Comparison of ENCODE assay signal across 10 mouse cellular contexts in the genomic region with DNA sequence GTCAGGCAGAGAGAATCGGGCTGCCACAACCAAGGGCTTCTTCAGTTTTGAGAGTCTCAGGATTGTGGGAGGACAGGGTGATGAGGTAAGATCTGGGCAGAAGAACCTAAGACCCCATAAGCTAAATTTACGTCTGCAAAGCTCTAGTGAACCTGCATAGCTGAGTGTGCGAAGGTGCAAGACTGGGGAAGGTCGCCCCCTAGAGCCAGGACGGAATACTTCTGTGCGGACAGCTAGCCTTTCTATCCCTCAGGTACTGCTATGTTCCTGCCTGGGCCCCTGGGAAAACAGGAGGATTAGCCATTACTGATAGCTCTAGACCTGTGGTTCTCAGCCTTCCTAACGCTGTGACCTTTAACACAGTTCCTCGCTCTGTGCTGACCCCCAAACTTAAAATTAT. TPM values are rescaled to one million over a fixed set of nuclear protein-coding genes. Genes with fewer than 3 reads are reported as not detected.
DNase-seq lines count a peak whose midpoint lies in the region; ATAC-seq and TF ChIP-seq lines count a peak whose summit lies in the region.
"Had no signal": no experiment of that assay in that cellular context is flagged by ENCODE, and none has a peak within 500 bp of the region (broad histone marks: within the 10 kb centered on the region; RNA-seq: fewer than 3 reads in every experiment).

No protein-coding gene starts in this region.

- DNase-seq in forebrain, embryonic 11.5 days (ENCODE audit: low spot score) = peak; percentile 84
- no peak for DNase-seq in ES-E14 (ENCODE audit: low read depth, low spot score)
- DNase-seq in cerebellum, adult 9-10 months = peak; percentile 53
- DNase-seq in gastrocnemius, postnatal 14 days = peak; percentile 73
- DNase-seq in kidney, adult 9 months = peak; percentile 94
- DNase-seq in lung, embryonic 14.5 days = peak; percentile 85
- peak; percentile 69 for DNase-seq in right cerebral cortex, postnatal 25 days

- ATAC-seq in forebrain, embryonic 11.5 days (replicated peaks; ENCODE audit: low FRiP score) = peak; percentile 40; the same call in 1 of the 2 replicates
- no peak for ATAC-seq in forebrain, embryonic 16.5 days
- ATAC-seq in lung, embryonic 14.5 days (ENCODE audit: insufficient read depth) = no peak
- ATAC-seq: Patski had no signal

- no peak overlapping the region for H3K27ac ChIP-seq in forebrain, embryonic 11.5 days (ENCODE audit: low read depth, low read length)
- no peak overlapping the region for H3K27ac ChIP-seq in forebrain, embryonic 16.5 days (ENCODE audit: low read length)
- no peak overlapping the region for H3K27ac ChIP-seq in ES-E14 (ENCODE audit: insufficient read depth, low read depth, low read length, poor library complexity, severe bottlenecking)
- H3K27ac ChIP-seq in lung, embryonic 14.5 days (ENCODE audit: low read depth) = no peak overlapping the region
- H3K27ac ChIP-seq: neural tube, embryonic 12.5 days had no signal

- in situ Hi-C loops in ES-E14 (cut with MboI; ENCODE audit: low sequenced_read_pairs in 2 of 2, unreplicated experiment in 2 of 2) = no loop called here

- no peaks in the 10 kb centered on the region for H3K4me1 ChIP-seq in forebrain, embryonic 11.5 days (replicated peaks; ENCODE audit: control insufficient read depth, insufficient read depth, low read length)
- peaks cover 6% of the 10 kb centered on the region for H3K4me1 ChIP-seq in forebrain, embryonic 16.5 days (replicated peaks; ENCODE audit: control insufficient read depth, insufficient read depth, low read length)
- no peaks in the 10 kb centered on the region for H3K4me1 ChIP-seq in ES-E14 (ENCODE audit: control insufficient read depth in 2 of 2, insufficient read depth in 2 of 2, low read length in 2 of 2, poor library complexity in 1 of 2)
- H3K4me1 ChIP-seq in lung, embryonic 14.5 days (ENCODE audit: insufficient read depth) = peaks cover 23% of the 10 kb centered on the region

- no peak overlapping the region for H3K9ac ChIP-seq in forebrain, embryonic 11.5 days (ENCODE audit: low read length)
- H3K9ac ChIP-seq in forebrain, embryonic 16.5 days (replicated peaks; ENCODE audit: low read depth, low read length) = no peak overlapping the region
- H3K9ac ChIP-seq in ES-E14 (ENCODE audit: insufficient read depth, low read depth, low read length, poor library complexity, severe bottlenecking) = no peak overlapping the region
- no peak overlapping the region for H3K9ac ChIP-seq in lung, embryonic 14.5 days
- H3K9ac ChIP-seq: neural tube, embryonic 12.5 days had no signal

- no peaks in the 10 kb centered on the region for H3K36me3 ChIP-seq in forebrain, embryonic 11.5 days (ENCODE audit: control insufficient read depth, insufficient read depth, low read length)
- H3K36me3 ChIP-seq in forebrain, embryonic 16.5 days (ENCODE audit: control insufficient read depth, insufficient read depth) = no peaks in the 10 kb centered on the region
- no peaks in the 10 kb centered on the region for H3K36me3 ChIP-seq in ES-E14 (ENCODE audit: control insufficient read depth, insufficient read depth, low read length, poor library complexity, severe bottlenecking)
- H3K36me3 ChIP-seq in lung, embryonic 14.5 days (ENCODE audit: insufficient read depth) = no peaks in the 10 kb centered on the region
- H3K36me3 ChIP-seq: neural tube, embryonic 12.5 days had no signal

- no peak overlapping the region for H3K4me2 ChIP-seq in forebrain, embryonic 11.5 days (ENCODE audit: low read depth, low read length, severe bottlenecking)
- no peak overlapping the region for H3K4me2 ChIP-seq in forebrain, embryonic 16.5 days (ENCODE audit: low read length)
- H3K4me2 ChIP-seq in lung, embryonic 14.5 days = no peak overlapping the region
- H3K4me2 ChIP-seq: neural tube, embryonic 12.5 days had no signal

- TF ChIP-seq CTCF in lung, embryonic 14.5 days (IDR thresholded peaks at IDR 0.05; ENCODE audit: low read depth) = peak; percentile 85

- 7% methylated on average over 8 of the region's 8 CpGs for WGBS in forebrain, embryonic 11.5 days
- WGBS in forebrain, embryonic 16.5 days = 8% methylated on average over 8 of the region's 8 CpGs
- 12% methylated on average over 8 of the region's 8 CpGs for WGBS in lung, embryonic 14.5 days

- H3K27me3 ChIP-seq in forebrain, embryonic 11.5 days (ENCODE audit: control insufficient read depth, insufficient read depth, low read length) = no peaks in the 10 kb centered on the region
- H3K27me3 ChIP-seq in forebrain, embryonic 16.5 days (replicated peaks; ENCODE audit: control insufficient read depth, insufficient read depth, low read length) = no peaks in the 10 kb centered on the region
- no peaks in the 10 kb centered on the region for H3K27me3 ChIP-seq in lung, embryonic 14.5 days (ENCODE audit: insufficient read depth, low read length)
- H3K27me3 ChIP-seq: Patski had no signal

- H3K4me3 ChIP-seq in forebrain, embryonic 11.5 days (ENCODE audit: low read depth, low read length) = no peak overlapping the region
- H3K4me3 ChIP-seq in forebrain, embryonic 16.5 days (replicated peaks; ENCODE audit: low read length) = no peak overlapping the region
- no peak overlapping the region for H3K4me3 ChIP-seq in ES-E14 (ENCODE audit: insufficient read depth in 1 of 2, low read depth in 1 of 2, low read length in 2 of 2, poor library complexity in 1 of 2, severe bottlenecking in 1 of 2)
- H3K4me3 ChIP-seq in lung, embryonic 14.5 days (ENCODE audit: low read depth, low read length) = no peak overlapping the region
- H3K4me3 ChIP-seq: neural tube, embryonic 12.5 days had no signal

- H3K9me3 ChIP-seq in forebrain, embryonic 11.5 days (ENCODE audit: control insufficient read depth, low read length) = no peaks in the 10 kb centered on the region
- H3K9me3 ChIP-seq in forebrain, embryonic 16.5 days (ENCODE audit: control insufficient read depth, low read length) = no peaks in the 10 kb centered on the region
- no peaks in the 10 kb centered on the region for H3K9me3 ChIP-seq in ES-E14 (ENCODE audit: control insufficient read depth, insufficient read depth, low read depth, low read length)
- no peaks in the 10 kb centered on the region for H3K9me3 ChIP-seq in lung, embryonic 14.5 days (ENCODE audit: low read depth, low read length)
- H3K9me3 ChIP-seq: neural tube, embryonic 12.5 days had no signal

- intact Hi-C loops in gastrocnemius, postnatal 14 days (cut with DNase I; ENCODE audit: low total_unique reads) = no loop called here

TF ChIP-seq in ES-E14, 5 proteins besides CTCF, POLR2A, EP300 and RAD21:
- TF ChIP-seq ZNF384 (IDR thresholded peaks at IDR 0.05; ENCODE audit: low read depth, low read length) (no peak), CHD2 (IDR thresholded peaks at IDR 0.05; ENCODE audit: low read depth, low read length) (no peak), ZC3H11A (IDR thresholded peaks at IDR 0.05; ENCODE audit: borderline replicate concordance, low read depth, low read length) (no peak), HCFC1 (IDR thresholded peaks at IDR 0.05; ENCODE audit: borderline replicate concordance, insufficient read depth, low read length) (no peak), MAFK (IDR thresholded peaks at IDR 0.05; ENCODE audit: insufficient read depth, low read depth, low read length) (peak; percentile 41; the same call in 1 of the 2 replicates)

RNA-seq across cellular contexts. Expression of a gene that starts 1.8 kb away (rescaled TPM):
- polyA plus RNA-seq in forebrain, embryonic 11.5 days (2014; fragmentation: Nextera tagmentation; extraction: Ambion mirVana) = 32.1 and 32.9 TPM in 2 replicates
- polyA plus RNA-seq in forebrain, embryonic 16.5 days (2015; fragmentation: Nextera tagmentation; extraction: Ambion mirVana) = 72.9 and 78.2 TPM in 2 replicates
- 15.8 and 18.6 TPM in 2 replicates for total RNA-seq in ES-E14 (2012; rRNA removed)
- total RNA-seq in gastrocnemius, postnatal 14 days (2021) = 10 to 100 TPM; 39.9 to 40.3 TPM
- polyA plus RNA-seq in lung, embryonic 14.5 days (2014; fragmentation: Nextera tagmentation; extraction: Ambion mirVana) = 25.3 and 32.7 TPM in 2 replicates

RNA-seq across cellular contexts. Expression of a gene that starts 8.7 kb away (rescaled TPM):
- polyA plus RNA-seq in forebrain, embryonic 11.5 days (2014; fragmentation: Nextera tagmentation; extraction: Ambion mirVana) = 4.8 and 5.5 TPM in 2 replicates
- 8.9 and 13.3 TPM in 2 replicates for polyA plus RNA-seq in forebrain, embryonic 16.5 days (2015; fragmentation: Nextera tagmentation; extraction: Ambion mirVana)
- 12.5 and 12.7 TPM in 2 replicates for total RNA-seq in ES-E14 (2012; rRNA removed)
- 1 to 10 TPM; 6.2 to 9.7 TPM for total RNA-seq in gastrocnemius, postnatal 14 days (2021)
- 14.3 and 17.5 TPM in 2 replicates for polyA plus RNA-seq in lung, embryonic 14.5 days (2014; fragmentation: Nextera tagmentation; extraction: Ambion mirVana)

RNA-seq across cellular contexts. Expression of a gene that starts 45.4 kb away (rescaled TPM):
- 0.33 TPM in 1 of 2 replicates, not detected in the other for polyA plus RNA-seq in forebrain, embryonic 11.5 days (2014; fragmentation: Nextera tagmentation; extraction: Ambion mirVana)
- polyA plus RNA-seq in forebrain, embryonic 16.5 days (2015; fragmentation: Nextera tagmentation; extraction: Ambion mirVana) = 0.18 and 0.42 TPM in 2 replicates
- 0.16 and 0.31 TPM in 2 replicates for total RNA-seq in ES-E14 (2012; rRNA removed)
- total RNA-seq in gastrocnemius, postnatal 14 days (2021) = under 1 TPM; 0.49 to 0.60 TPM
- polyA plus RNA-seq in lung, embryonic 14.5 days (2014; fragmentation: Nextera tagmentation; extraction: Ambion mirVana) = 0.20 TPM in 1 of 2 replicates, not detected in the other
